Mouse (Mus musculus): ENCODE measurements around the gene Exosc1.

Gene Exosc1

GRCm38 (mm10) chr19:41874356-41874755 is 58.9 kb downstream of the Exosc1 start:
- DNase-seq (ENCODE audit: low spot score in 2 of 2) = no peak

All from left cerebral cortex, adult 9 months (tissue).